Mouse (Mus musculus): ENCODE measurements around the gene Ces4a. TPM values are rescaled to one million over a fixed set of nuclear protein-coding genes. Genes with fewer than 3 reads are reported as not detected.
A peak's percentile ranks its signal among the peaks of the same experiment; 100 is the strongest.
"Not testable (repeated sequence)": the region's sequence is repeated elsewhere in the genome, so short reads cannot be mapped to it uniquely, and the experiment has no call there.

Gene Ces4a
- total RNA-seq, 2 experiments from 2014 or later, result not detected

- intact Hi-C loops (cut with DNase I), result no loop called here
- DNase-seq (ENCODE audit: low spot score in 2 of 2), result no peak
Measured at GRCm38 (mm10) chr8:105165191-105165590, 33.6 kb downstream of the Ces4a start.

- intact Hi-C loops (cut with DNase I), result no loop called here
- DNase-seq (ENCODE audit: low spot score in 2 of 2), result no peak
Measured at GRCm38 (mm10) chr8:105167116-105167515, 35.5 kb downstream of the Ces4a start.

GRCm38 (mm10) chr8:105169582-105169981 is 38.0 kb downstream of the Ces4a start:
- DNase-seq (ENCODE audit: low spot score in 2 of 2), result no peak
- intact Hi-C loops (cut with DNase I), result no loop called here

- intact Hi-C loops (cut with DNase I), result loop anchor here (2.0 kb wide), 2 partner anchors 17 to 55 kb away; partner anchors contain the start of gene D230025D16Rik
- DNase-seq (ENCODE audit: low spot score in 2 of 2), result no peak
Measured at GRCm38 (mm10) chr8:105170041-105170380, 38.4 kb downstream of the Ces4a start.

- intact Hi-C loops (cut with DNase I), result loop anchor here (2.0 kb wide), 2 partner anchors 18 to 54 kb away; partner anchors contain the start of gene D230025D16Rik
- DNase-seq (ENCODE audit: low spot score in 2 of 2), result peak; percentile 91 to 94
Measured at GRCm38 (mm10) chr8:105170381-105171115, 38.9 kb downstream of the Ces4a start, which contains the start of gene Cbfb. Gene Cbfb (plus strand): TSS chr8:105170674.

GRCm38 (mm10) chr8:105171116-105172002 is 39.8 kb downstream of the Ces4a start:
- peak; percentile 58 to 65 for DNase-seq (ENCODE audit: low spot score in 2 of 2)
- intact Hi-C loops (cut with DNase I), result loop anchor here (2.0 kb wide), 2 partner anchors 19 to 53 kb away; partner anchors contain the start of gene D230025D16Rik

- DNase-seq (ENCODE audit: low spot score in 2 of 2), result no peak
- intact Hi-C loops (cut with DNase I), result no loop called here
Measured at GRCm38 (mm10) chr8:105172003-105172362, 40.4 kb downstream of the Ces4a start.

GRCm38 (mm10) chr8:105175287-105175686 is 43.7 kb downstream of the Ces4a start:
- intact Hi-C loops (cut with DNase I); DNase-seq (ENCODE audit: low spot score in 2 of 2): not testable (repeated sequence)

- no peak for DNase-seq (ENCODE audit: low spot score in 2 of 2)
- intact Hi-C loops (cut with DNase I), result no loop called here
Measured at GRCm38 (mm10) chr8:105178211-105178800, 46.7 kb downstream of the Ces4a start.

GRCm38 (mm10) chr8:105182201-105182600 is 50.6 kb downstream of the Ces4a start:
- intact Hi-C loops (cut with DNase I), result no loop called here
- DNase-seq (ENCODE audit: low spot score in 2 of 2), result no peak

GRCm38 (mm10) chr8:105186467-105187005 is 54.9 kb downstream of the Ces4a start:
- no peak for DNase-seq (ENCODE audit: low spot score in 2 of 2)
- intact Hi-C loops (cut with DNase I), result no loop called here

- peak in 1 of 2 experiments; percentile 47 for DNase-seq (ENCODE audit: low spot score in 2 of 2)
- intact Hi-C loops (cut with DNase I), result no loop called here
Measured at GRCm38 (mm10) chr8:105192182-105192581, 60.6 kb downstream of the Ces4a start.

Other genes with a start within 250 kb of the Ces4a start
- gene Ces2e, start 205.5 kb upstream of the Ces4a start, total RNA-seq (2021), result not detected
- not detected for gene Ces2f, start 184.4 kb upstream of the Ces4a start, total RNA-seq (2021)
- gene Ces2g, start 170.1 kb upstream of the Ces4a start, total RNA-seq (2021), result under 1 TPM; 0.16 to 0.30 TPM
- not detected for gene Ces2h, start 130.9 kb upstream of the Ces4a start, total RNA-seq (2021)
- gene Ces3a, start 83.2 kb upstream of the Ces4a start, total RNA-seq (2021), result not detected
- not detected for gene Ces3b, start 48.0 kb upstream of the Ces4a start, total RNA-seq (2021)
- 10 to 100 TPM; 20.3 to 22.1 TPM for gene Cbfb, start 38.9 kb downstream of the Ces4a start, total RNA-seq (2021)
- 10 to 100 TPM; 37.6 to 38.1 TPM for gene D230025D16Rik, start 93.3 kb downstream of the Ces4a start, total RNA-seq (2021)
- gene B3gnt9, start 123.4 kb downstream of the Ces4a start, total RNA-seq (2021), result 1 to 10 TPM; 2.1 to 2.4 TPM
- 1 to 10 TPM; 5.5 to 5.7 TPM for gene Tradd, start 132.8 kb downstream of the Ces4a start, total RNA-seq (2021)
- under 1 TPM; 0.57 to 0.85 TPM for gene Fbxl8, start 132.8 kb downstream of the Ces4a start, total RNA-seq (2021)
- gene Hsf4, start 138.0 kb downstream of the Ces4a start, total RNA-seq (2021), result 1 to 10 TPM; 6.9 to 7.9 TPM
- 1 to 10 TPM; 7.7 TPM for gene Nol3, start 144.3 kb downstream of the Ces4a start, total RNA-seq (2021)
- gene 4931428F04Rik, start 158.1 kb downstream of the Ces4a start, total RNA-seq (2021), result 10 to 100 TPM; 25.4 to 29.1 TPM
- gene Exoc3l, start 164.3 kb downstream of the Ces4a start, total RNA-seq (2021), result 1 to 10 TPM; 1.4 to 1.8 TPM
- 10 to 100 TPM; 32.9 to 35.1 TPM for gene E2f4, start 165.9 kb downstream of the Ces4a start, total RNA-seq (2021)
- gene Elmo3, start 173.8 kb downstream of the Ces4a start, total RNA-seq (2021), result 1 to 10 TPM in 1 of 2 experiments, under 1 TPM in 1; 0.62 to 1.8 TPM
- gene Lrrc29, start 194.5 kb downstream of the Ces4a start, total RNA-seq (2021), result 1 to 10 TPM; 5.1 to 5.2 TPM
- 10 to 100 TPM; 39.8 to 41.7 TPM for gene Tmem208, start 194.6 kb downstream of the Ces4a start, total RNA-seq (2021)
- gene Fhod1, start 216.2 kb downstream of the Ces4a start, total RNA-seq (2021), result 1 to 10 TPM; 2.5 to 3.2 TPM
- gene Slc9a5, start 217.0 kb downstream of the Ces4a start, total RNA-seq (2021), result 10 to 100 TPM; 39.1 to 42.6 TPM
- 1 to 10 TPM; 3.1 to 4.6 TPM for gene Plekhg4, start 241.5 kb downstream of the Ces4a start, total RNA-seq (2021)

Data from left cerebral cortex, postnatal 25 days (tissue).